Mouse (Mus musculus) CH12.LX (cell line): ENCODE results near the gene Mbtps1. TPM values are rescaled to one million over a fixed set of nuclear protein-coding genes. Genes with fewer than 3 reads are reported as not detected.

ENCODE experiments used
- DNase-seq: peaks from one replicate; pipeline ENCODE4 v3.0.0-alpha.2; 2013; ENCODE audit errors: extremely low read depth
- H3K27ac ChIP-seq: 2 replicates; pipeline ENCODE4 v1.5.1; 2012; ENCODE audit warnings: low read depth, mild to moderate bottlenecking, control low read depth, moderate library complexity; ENCODE audit not compliant: insufficient read depth
- H3K27me3 ChIP-seq: replicated peaks from 2 replicates; pipeline ENCODE3; 2012; ENCODE audit warnings: inconsistent platforms
- H3K36me3 ChIP-seq, 2 experiments: replicated peaks in 1 of 2; 2 replicates each; pipeline versions ENCODE3 to v1.6.1; 2012; ENCODE audit warnings: inconsistent platforms in 1 of 2, low read length in 1 of 2, mild to moderate bottlenecking in 1 of 2, mixed read lengths in 1 of 2, moderate library complexity in 1 of 2; ENCODE audit not compliant: control insufficient read depth in 1 of 2, insufficient read depth in 1 of 2
- H3K4me1 ChIP-seq, 2 experiments: 2 replicates each; pipeline ENCODE4 v1.6.1; 2012; ENCODE audit warnings: inconsistent platforms in 1 of 2, moderate library complexity in 1 of 2; ENCODE audit not compliant: insufficient read depth in 2 of 2, control insufficient read depth in 1 of 2
- H3K4me2 ChIP-seq: 2 replicates; pipeline ENCODE4 v1.6.1; 2012; ENCODE audit warnings: low read depth, mild to moderate bottlenecking, control low read depth; ENCODE audit not compliant: poor library complexity, insufficient read depth, severe bottlenecking
- H3K4me3 ChIP-seq, 3 experiments: fragments of 150-350 bp in 1 of 3; sonication (generic) in 1 of 3; replicated peaks in 1 of 3; 2 replicates each; pipeline versions ENCODE3 to v1.5.1; 2011 to 2012; ENCODE audit warnings: low read depth in 2 of 3, low read length in 2 of 3, mild to moderate bottlenecking in 2 of 3, moderate library complexity in 2 of 3, control low read depth in 1 of 3, improper control_type of control experiment in 1 of 3, inconsistent platforms in 1 of 3, mixed read lengths in 1 of 3; ENCODE audit not compliant: poor library complexity in 1 of 3
- H3K79me2 ChIP-seq: replicated peaks from 2 replicates; pipeline ENCODE4 v1.6.1; 2012; ENCODE audit warnings: mild to moderate bottlenecking, moderate library complexity; ENCODE audit not compliant: control insufficient read depth, poor library complexity, insufficient read depth, severe bottlenecking; ENCODE audit errors: extremely low read depth
- H3K9ac ChIP-seq: 2 replicates; pipeline ENCODE4 v1.6.1; 2012; ENCODE audit warnings: low read depth, mild to moderate bottlenecking, control low read depth, moderate library complexity; ENCODE audit not compliant: insufficient read depth
- H3K9me3 ChIP-seq: replicated peaks from 2 replicates; pipeline ENCODE3; 2012; ENCODE audit warnings: low read length, inconsistent platforms, mixed read lengths
- BHLHE40 ChIP-seq: IDR thresholded peaks from 2 replicates; pipeline ENCODE4 v1.6.1; 2011; ENCODE audit warnings: mild to moderate bottlenecking, low read depth, low read length, improper control_type of control experiment
- CHD2 ChIP-seq: IDR thresholded peaks from 2 replicates; pipeline ENCODE4 v1.6.1; 2011; ENCODE audit warnings: low read length, improper control_type of control experiment
- CTCF ChIP-seq, 2 experiments: IDR thresholded peaks in 1 of 2; conservative IDR thresholded peaks in 1 of 2; 2 replicates each; pipeline ENCODE4 v1.5.1; 2011 to 2012; ENCODE audit warnings: low read depth in 2 of 2, low read length in 2 of 2, improper control_type of control experiment in 1 of 2, inconsistent platforms in 1 of 2, mild to moderate bottlenecking in 1 of 2, moderate library complexity in 1 of 2
- E2F4 ChIP-seq: IDR thresholded peaks from 2 replicates; pipeline ENCODE4 v1.6.1; 2011; ENCODE audit warnings: low read depth, low read length, improper control_type of control experiment; ENCODE audit not compliant: insufficient replicate concordance
- ELF1 ChIP-seq: IDR thresholded peaks from 2 replicates; pipeline ENCODE4 v1.6.1; 2014; ENCODE audit warnings: low read depth, mild to moderate bottlenecking, inconsistent platforms, low read length, improper control_type of control experiment
- ETS1 ChIP-seq: conservative IDR thresholded peaks from 2 replicates; pipeline ENCODE4 v1.6.1; 2012; ENCODE audit warnings: low read depth, mild to moderate bottlenecking, inconsistent platforms, low read length, improper control_type of control experiment, moderate library complexity
- GABPA ChIP-seq: IDR thresholded peaks from 2 replicates; pipeline ENCODE4 v1.6.1; 2012; ENCODE audit warnings: low read depth, low read length, improper control_type of control experiment, inconsistent platforms; ENCODE audit not compliant: insufficient replicate concordance
- JUN ChIP-seq: IDR thresholded peaks from 2 replicates; pipeline ENCODE4 v1.6.1; 2011; ENCODE audit warnings: low read depth, mild to moderate bottlenecking, low read length, improper control_type of control experiment, moderate library complexity; ENCODE audit not compliant: insufficient read depth
- JUND ChIP-seq: conservative IDR thresholded peaks from 2 replicates; pipeline ENCODE4 v1.6.1; 2011; ENCODE audit warnings: low read depth, low read length, improper control_type of control experiment
- KAT2A ChIP-seq: IDR thresholded peaks from 2 replicates; pipeline ENCODE4 v1.6.1; 2012; ENCODE audit warnings: low read length, improper control_type of control experiment, inconsistent platforms; ENCODE audit not compliant: insufficient replicate concordance
- MAFK ChIP-seq: IDR thresholded peaks from 2 replicates; pipeline ENCODE4 v1.6.1; 2011; ENCODE audit warnings: low read length, improper control_type of control experiment; ENCODE audit not compliant: insufficient replicate concordance
- MAX ChIP-seq: IDR thresholded peaks from 2 replicates; pipeline ENCODE4 v1.6.1; 2011; ENCODE audit warnings: low read length, improper control_type of control experiment
- MAZ ChIP-seq: IDR thresholded peaks from 2 replicates; pipeline ENCODE4 v1.6.1; 2012; ENCODE audit warnings: low read depth, mild to moderate bottlenecking, inconsistent platforms, low read length, improper control_type of control experiment, moderate library complexity
- MEF2A ChIP-seq: IDR thresholded peaks from 2 replicates; pipeline ENCODE4 v1.6.1; 2014; ENCODE audit warnings: low read depth, mild to moderate bottlenecking, inconsistent platforms, low read length, improper control_type of control experiment, borderline replicate concordance
- MYC ChIP-seq: IDR thresholded peaks from 2 replicates; pipeline ENCODE4 v1.6.1; 2011; ENCODE audit warnings: low read depth, mild to moderate bottlenecking, improper control_type of control experiment, low read length
- NRF1 ChIP-seq: IDR thresholded peaks from 2 replicates; pipeline ENCODE4 v1.6.1; 2014; ENCODE audit warnings: low read depth, mild to moderate bottlenecking, inconsistent platforms, low read length, improper control_type of control experiment, moderate library complexity
- PAX5 ChIP-seq: IDR thresholded peaks from 2 replicates; pipeline ENCODE4 v1.6.1; 2012; ENCODE audit warnings: low read length, inconsistent platforms, mixed read lengths
- POLR2A ChIP-seq: IDR thresholded peaks from 2 replicates; pipeline ENCODE4 v1.6.1; 2011; ENCODE audit warnings: low read depth, mild to moderate bottlenecking, improper control_type of control experiment, low read length
- POLR2AphosphoS2 ChIP-seq: IDR thresholded peaks from 2 replicates; pipeline ENCODE4 v1.6.1; 2011; ENCODE audit warnings: low read depth, low read length, improper control_type of control experiment
- RAD21 ChIP-seq: IDR thresholded peaks from 2 replicates; pipeline ENCODE4 v1.6.1; 2011; ENCODE audit warnings: low read depth, mild to moderate bottlenecking, low read length, improper control_type of control experiment, moderate library complexity
- SIN3A ChIP-seq: IDR thresholded peaks from 2 replicates; pipeline ENCODE4 v1.6.1; 2012; ENCODE audit warnings: low read length, improper control_type of control experiment, inconsistent platforms
- SMC3 ChIP-seq: IDR thresholded peaks from 2 replicates; pipeline ENCODE4 v1.6.1; 2011; ENCODE audit warnings: low read depth, low read length, improper control_type of control experiment
- TBP ChIP-seq: conservative IDR thresholded peaks from 2 replicates; pipeline ENCODE4 v1.6.1; 2011; ENCODE audit warnings: low read depth, low read length, improper control_type of control experiment
- UBTF ChIP-seq: IDR thresholded peaks from 2 replicates; pipeline ENCODE4 v1.6.1; 2012; ENCODE audit warnings: low read depth, mild to moderate bottlenecking, inconsistent platforms, low read length, improper control_type of control experiment, moderate library complexity
- USF1 ChIP-seq: IDR thresholded peaks from 2 replicates; pipeline ENCODE4 v1.6.1; 2014; ENCODE audit warnings: low read depth, mild to moderate bottlenecking, inconsistent platforms, low read length, improper control_type of control experiment
- ZKSCAN1 ChIP-seq: IDR thresholded peaks from 2 replicates; pipeline ENCODE4 v1.6.1; 2012; ENCODE audit warnings: low read depth, inconsistent platforms, low read length, improper control_type of control experiment, borderline replicate concordance
- dilution Hi-C: fragments of 300-500 bp; cut with MboI; formaldehyde crosslinking; loops from 2 replicates; pipeline ENCODE4 v1.14.3; 2020; ENCODE audit warnings: low sequenced_read_pairs; ENCODE audit not compliant: extremely low pct_unique_long_range_greater_than_20kb, extremely low pct_ligation_motif_present
- in situ Hi-C: fragments of 300-500 bp; cut with MboI; formaldehyde crosslinking; loops from 3 replicates; pipeline ENCODE4 v1.14.3; 2019; ENCODE audit warnings: low sequenced_read_pairs, low pct_ligation_motif_present, low pct_unique_long_range_greater_than_20kb, mixed read lengths
- polyA plus RNA-seq: library from polyadenylated mRNA; unstranded; fragments of >175 nt; gene quantifications from 2 replicates; pipeline ENCODE4 v1.2.1, GENCODE M21; 2012; ENCODE audit warnings: low read depth; ENCODE audit not compliant: insufficient read length
- total RNA-seq, 2 experiments: library from RNA; depleted of rRNA; stranded (reverse); fragments of 300-350 nt in 1 of 2; fragments of >200 nt in 1 of 2; gene quantifications; 2 replicates each; pipeline ENCODE4 v1.2.3; 2012 to 2014

Gene Mbtps1
- total and polyA plus RNA-seq, 3 experiments: 32.6 to 41.1 (median 40.7) TPM

DNA sequence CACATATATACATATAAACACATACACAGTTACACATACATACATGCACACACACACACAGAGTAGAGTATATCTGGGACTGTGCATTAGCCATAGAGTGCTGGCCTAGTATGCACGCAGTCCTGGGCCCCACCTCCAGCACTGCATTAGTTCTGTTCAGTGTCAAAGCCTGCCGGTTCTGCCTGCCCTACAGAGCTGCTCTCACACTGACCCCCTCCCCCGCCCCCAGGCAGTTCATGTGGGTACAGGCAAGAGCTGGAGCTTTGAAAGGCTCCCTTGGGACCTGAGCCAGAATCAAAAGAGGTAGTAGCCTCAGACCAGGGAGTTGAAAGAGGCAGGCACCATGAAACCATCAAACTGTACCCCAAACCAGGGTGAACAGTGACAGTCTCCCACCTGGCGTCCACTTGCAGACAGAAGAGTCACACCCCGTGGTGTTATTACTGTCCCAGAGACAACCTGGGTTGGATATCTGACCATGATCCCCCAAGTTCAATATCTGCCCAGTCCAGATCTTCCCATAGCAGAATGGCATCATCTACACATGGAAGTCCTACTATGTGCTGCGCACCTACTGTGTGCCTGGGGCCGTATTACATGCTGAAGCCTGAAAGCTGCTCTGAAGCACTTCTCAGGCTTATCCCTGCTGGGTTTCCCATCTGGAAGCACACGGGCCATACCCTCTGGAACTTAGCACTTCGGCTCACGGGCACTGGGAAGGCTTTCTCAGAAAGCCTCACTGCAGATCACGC is 74.2 kb downstream of the Mbtps1 start:
- no peak overlapping the region for H3K4me2 ChIP-seq
- no peak overlapping the region for H3K27ac ChIP-seq
- H3K27me3 ChIP-seq: peaks cover 4% of the 10 kb centered on the region
- in situ Hi-C loops: no loop called here
- no peaks in the 10 kb centered on the region for H3K79me2 ChIP-seq
- no peaks in the 10 kb centered on the region for H3K36me3 ChIP-seq
- TF ChIP-seq MAZ: no peak
- no peak for TF ChIP-seq ELF1
- no peak for TF ChIP-seq PAX5
- TF ChIP-seq SIN3A: no peak
- TF ChIP-seq UBTF: no peak
- TF ChIP-seq MAFK: no peak
- TF ChIP-seq RAD21: no peak; the same call in 1 of the 2 replicates
- 0 out of 4 replicates have a peak, but pooled peaks of 1 of the 2 experiments have one; percentile 9 for TF ChIP-seq CTCF (conservative IDR thresholded peaks at IDR 0.05 in 1 of 2, IDR thresholded peaks at IDR 0.05 in 1 of 2; ENCODE audit: low read depth in 2 of 2, low read length in 2 of 2)
- 0 out of 2 replicates have a peak, but pooled peaks have one; percentile 16 for TF ChIP-seq KAT2A
- TF ChIP-seq MAX: no peak
- TF ChIP-seq POLR2AphosphoS2: no peak
- TF ChIP-seq TBP: no peak
- TF ChIP-seq USF1: no peak
- TF ChIP-seq NRF1: no peak
- no peak for TF ChIP-seq MYC
- TF ChIP-seq SMC3: no peak
- 0 out of 2 replicates have a peak, but pooled peaks have one; percentile 26 for TF ChIP-seq CHD2
- no peak for TF ChIP-seq E2F4
- TF ChIP-seq GABPA: no peak
- TF ChIP-seq BHLHE40: no peak
- no peak for TF ChIP-seq ETS1
- TF ChIP-seq JUND: no peak
- TF ChIP-seq JUN: no peak
- no peak for TF ChIP-seq POLR2A
- peak; percentile 100 for TF ChIP-seq ZKSCAN1
- TF ChIP-seq MEF2A: no peak
- TF ChIP-seq, all 38 proteins: peak for 4
- DNase-seq: peak; percentile 82
- Histone ChIP-seq H3K4me1 (peaks cover 5 to 18% of the 10 kb centered on the region in 2 experiments), H3K4me3 (no peak overlapping the region), H3K9ac (no peak overlapping the region), H3K9me3 (peaks cover 4% of the 10 kb centered on the region)
- dilution Hi-C loops: no loop called here
